Mouse (Mus musculus) kidney, postnatal 4 days (tissue): ENCODE measurements at regions not wholly inside any gene's neighbourhood (a gene's known extent, or its start where the extent isn't known, plus 50 kb on each side); places are given as distances from the start of the nearest gene placed in this dataset.

Source experiments
- DNase-seq, 2 experiments: peaks; one replicate each; pipeline ENCODE4 v3.0.0; 2021; ENCODE audit warnings: mixed read lengths in 2 of 2

GRCm38 (mm10) chr5:146684429-146684828 lies 99.4 kb upstream of the Gpr12 start:
- DNase-seq, result no peak

GRCm38 (mm10) chr5:146683554-146683953 lies 98.5 kb upstream of the Gpr12 start:
- no peak for DNase-seq

DNA sequence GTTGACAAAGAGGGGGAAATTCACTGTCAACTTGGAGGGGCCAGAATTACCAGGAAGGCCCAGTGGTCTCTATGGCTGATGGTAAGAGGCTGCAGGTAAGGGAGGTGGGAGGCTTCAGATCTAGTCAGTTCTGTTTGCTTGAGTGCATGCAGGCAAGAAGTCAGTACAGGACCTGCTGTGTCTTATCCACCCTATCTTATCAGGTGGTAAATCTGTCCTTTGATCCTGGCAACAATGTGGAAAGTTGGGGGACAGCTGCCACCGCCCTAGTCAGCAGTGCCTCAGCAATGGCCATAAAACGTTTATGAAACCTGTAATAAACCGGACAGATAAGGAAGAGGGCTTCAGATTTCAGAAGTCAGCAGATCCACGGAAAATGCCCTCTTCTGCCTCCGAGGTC lies 97.9 kb upstream of the Gpr12 start:
- no peak for DNase-seq

- no peak for DNase-seq
These were observed 96.5 kb upstream of the Gpr12 start for GRCm38 (mm10) chr5:146681512-146681911.

GRCm38 (mm10) chr5:146679198-146679681 lies 94.2 kb upstream of the Gpr12 start:
- no peak for DNase-seq

- no peak for DNase-seq
These were observed 93.7 kb upstream of the Gpr12 start for GRCm38 (mm10) chr5:146678775-146679170.

GRCm38 (mm10) chr5:146678049-146678774 lies 93.2 kb upstream of the Gpr12 start:
- no peak for DNase-seq

GRCm38 (mm10) chr5:146677151-146677515 lies 92.1 kb upstream of the Gpr12 start:
- peak in 1 of 2 experiments; percentile 49 for DNase-seq

- DNase-seq, result peak; percentile 73 to 84
These were observed 91.6 kb upstream of the Gpr12 start for GRCm38 (mm10) chr5:146676470-146677150.

GRCm38 (mm10) chr5:146675887-146676277 lies 90.8 kb upstream of the Gpr12 start:
- no peak for DNase-seq

GRCm38 (mm10) chr5:146675006-146675886 lies 90.2 kb upstream of the Gpr12 start:
- DNase-seq, result peak; percentile 86 to 87

DNA sequence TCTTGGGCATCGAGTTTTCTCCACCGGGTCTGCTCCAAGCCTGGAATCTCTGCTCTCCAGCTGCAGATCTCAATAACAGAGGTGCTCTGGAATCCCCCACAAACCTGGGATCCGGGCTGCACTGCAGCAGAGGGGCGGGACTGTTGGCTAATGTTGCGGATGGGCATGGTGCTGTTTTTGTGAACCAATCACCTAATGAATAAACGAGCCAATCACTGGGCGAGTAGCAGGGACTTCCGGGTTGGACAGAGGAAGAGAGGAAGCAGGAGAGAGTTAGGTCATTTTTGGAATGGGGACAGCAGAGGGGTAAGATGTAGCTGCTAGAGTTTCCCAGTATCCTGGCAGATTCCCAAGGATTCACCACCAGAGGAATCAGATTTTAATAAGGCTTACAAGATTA lies 76.7 kb upstream of the Gpr12 start:
- no peak for DNase-seq

- DNase-seq, result no peak
These were observed 72.2 kb upstream of the Gpr12 start for GRCm38 (mm10) chr5:146657228-146657627.

- DNase-seq, result no peak
These were observed 70.4 kb upstream of the Gpr12 start for GRCm38 (mm10) chr5:146655394-146655793.

DNA sequence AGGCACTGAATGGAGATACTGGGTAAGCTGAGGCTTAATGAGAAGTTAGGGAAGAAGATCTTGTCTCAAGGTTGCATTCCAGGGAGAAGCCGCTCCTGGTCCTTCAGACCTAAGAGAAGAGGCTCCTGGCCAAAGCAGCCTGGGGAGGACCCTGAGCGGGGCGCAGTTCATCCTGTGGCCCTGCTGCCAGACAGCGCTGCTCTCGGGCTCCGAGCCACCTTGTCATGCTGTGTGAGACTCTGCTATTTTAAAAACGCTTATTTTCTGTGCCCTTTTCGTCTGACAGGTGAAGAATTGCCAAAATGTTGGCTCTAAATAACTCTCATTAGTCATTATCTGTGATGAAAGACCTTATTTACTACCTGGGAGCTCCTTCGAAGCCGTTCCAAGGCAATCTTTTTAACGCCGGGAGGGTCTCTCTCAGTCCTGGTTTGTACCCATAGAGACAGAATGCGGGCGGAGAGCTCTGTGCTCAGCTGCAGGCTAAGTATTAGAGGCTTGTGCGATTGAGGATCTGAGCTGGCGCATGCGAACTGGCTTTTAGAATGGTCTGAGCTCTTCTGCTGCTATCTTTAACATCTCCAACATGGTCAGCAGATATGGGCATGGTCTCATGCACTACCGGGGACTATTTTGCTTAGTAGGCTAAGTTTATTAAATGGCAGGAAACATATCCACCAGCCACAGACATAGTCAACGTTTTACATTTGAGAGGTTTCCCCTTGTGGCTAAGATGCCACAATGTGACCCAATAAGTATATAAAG lies 68.8 kb upstream of the Gpr12 start:
- DNase-seq, result no peak

DNA sequence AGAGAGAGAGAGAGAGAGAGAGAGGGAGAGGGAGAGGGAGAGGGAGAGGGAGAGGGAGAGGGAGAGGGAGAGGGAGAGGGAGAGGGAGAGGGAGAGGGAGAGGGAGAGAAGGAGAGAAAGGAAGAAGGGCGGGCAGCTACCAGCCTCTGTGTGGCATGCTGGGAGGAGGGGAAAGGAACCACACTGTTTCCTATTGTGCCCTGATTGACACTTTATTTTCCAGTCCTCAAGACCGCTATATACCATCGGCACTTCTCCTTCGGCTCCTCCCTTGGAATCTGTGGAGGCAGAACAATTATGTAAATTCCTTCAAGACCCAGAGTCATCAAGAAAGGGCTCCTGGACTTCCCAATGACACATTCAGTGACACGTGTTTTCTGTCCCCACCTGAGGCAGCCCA lies 67.8 kb upstream of the Gpr12 start:
- DNase-seq, result no peak

- no peak for DNase-seq
These were observed 63.6 kb upstream of the Gpr12 start for GRCm38 (mm10) chr5:146648519-146649060.

- DNase-seq, result peak in 1 of 2 experiments; percentile 14
These were observed 62.8 kb upstream of the Gpr12 start for GRCm38 (mm10) chr5:146647628-146648380.

- DNase-seq, result peak; percentile 93 to 95
These were observed 59.5 kb upstream of the Gpr12 start for GRCm38 (mm10) chr5:146644499-146644898.

- DNase-seq, result no peak
These were observed 56.9 kb upstream of the Gpr12 start for GRCm38 (mm10) chr5:146641931-146642330.

DNA sequence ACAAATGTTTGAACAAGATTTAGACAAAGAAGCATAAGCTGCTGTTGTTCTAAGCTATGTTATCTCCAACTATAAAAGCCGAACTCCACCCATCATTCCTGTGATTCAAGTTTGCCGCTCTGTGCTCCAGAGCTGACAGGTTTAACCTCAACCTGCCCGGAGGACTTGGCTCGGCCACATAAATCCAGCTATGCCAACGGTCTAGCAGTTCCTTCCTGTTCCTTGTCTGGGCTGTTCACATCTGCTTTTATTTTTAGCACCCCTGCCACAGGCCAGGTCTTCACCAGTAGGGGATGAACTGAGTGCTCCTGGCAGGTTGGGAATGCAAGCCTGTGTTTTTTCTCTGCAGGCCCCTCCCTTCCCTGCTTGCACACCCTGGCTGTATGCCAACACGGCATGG lies 51.8 kb upstream of the Gpr12 start:
- DNase-seq, result no peak
